Mouse (Mus musculus): ENCODE results near the gene Adk.
A peak's percentile ranks its signal among the peaks of the same experiment; 100 is the strongest.

Gene Adk

DNA sequence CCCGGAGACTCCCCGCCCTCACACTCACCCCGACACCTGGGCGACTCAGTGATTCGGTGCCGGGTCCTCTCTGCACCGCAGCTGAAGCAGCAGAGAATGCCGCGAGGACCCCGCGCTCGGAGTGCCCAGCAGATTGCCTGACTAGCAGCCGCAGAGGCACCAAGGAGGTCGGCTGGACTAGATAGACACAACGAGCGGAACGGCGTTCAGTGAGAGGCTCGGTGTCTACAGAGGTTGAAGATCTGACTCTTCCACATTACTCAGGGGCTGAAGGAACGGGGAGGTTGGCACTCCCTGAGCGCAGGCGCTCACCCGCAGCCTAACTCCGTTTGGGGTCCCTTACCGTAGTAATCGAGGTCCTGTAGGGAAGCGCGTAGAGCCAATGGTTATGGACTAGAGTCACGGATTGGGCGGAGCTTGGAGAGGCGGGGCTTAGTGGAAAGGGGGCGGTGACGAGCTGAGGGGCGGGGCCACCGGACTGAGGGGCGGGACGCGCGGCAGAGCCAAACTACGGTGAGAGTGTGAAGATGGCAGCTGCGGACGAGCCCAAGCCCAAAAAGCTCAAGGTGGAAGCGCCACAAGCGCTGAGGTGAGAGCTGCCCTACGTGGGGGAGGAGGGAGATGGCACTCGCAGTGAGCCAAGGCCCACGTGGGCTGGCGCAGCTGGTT is at the start of gene Adk, which contains the start of gene Ap3m1:
Gene Adk, plus strand, starts transcription at position 463 of the 669 bp plus-strand sequence.
Gene Ap3m1, minus strand, starts transcription at position 397 of the 669 bp plus-strand sequence.
- peak; percentile 95 for DNase-seq (ENCODE audit: low read depth, low spot score)

DNA sequence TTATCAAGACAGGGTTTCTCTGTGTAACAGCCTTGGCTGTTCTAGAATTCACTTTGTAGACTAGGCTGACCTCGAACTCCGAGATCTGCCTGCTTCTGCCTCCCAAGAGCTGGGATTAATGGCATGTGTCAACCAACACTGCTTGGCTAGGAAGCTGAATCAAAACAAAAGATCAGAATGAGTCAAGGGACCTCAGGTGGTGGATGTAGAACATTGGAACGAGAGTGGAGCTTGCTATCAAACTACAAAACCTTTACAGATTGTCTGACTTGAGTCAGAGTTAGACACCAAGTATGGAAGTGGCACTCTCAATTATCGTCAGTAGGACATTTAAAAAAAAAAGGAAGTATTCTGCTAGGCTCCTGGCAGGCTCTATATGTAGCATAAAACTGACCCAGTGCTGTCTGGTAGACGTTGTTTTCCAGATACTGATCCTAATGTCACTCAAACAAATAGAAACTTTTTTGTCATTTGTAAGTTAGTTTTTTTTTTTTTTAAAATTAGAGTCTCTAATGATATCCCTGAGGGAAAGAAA is 38.5 kb upstream of the Adk start:
- no peak for DNase-seq (ENCODE audit: low read depth, low spot score)

DNA sequence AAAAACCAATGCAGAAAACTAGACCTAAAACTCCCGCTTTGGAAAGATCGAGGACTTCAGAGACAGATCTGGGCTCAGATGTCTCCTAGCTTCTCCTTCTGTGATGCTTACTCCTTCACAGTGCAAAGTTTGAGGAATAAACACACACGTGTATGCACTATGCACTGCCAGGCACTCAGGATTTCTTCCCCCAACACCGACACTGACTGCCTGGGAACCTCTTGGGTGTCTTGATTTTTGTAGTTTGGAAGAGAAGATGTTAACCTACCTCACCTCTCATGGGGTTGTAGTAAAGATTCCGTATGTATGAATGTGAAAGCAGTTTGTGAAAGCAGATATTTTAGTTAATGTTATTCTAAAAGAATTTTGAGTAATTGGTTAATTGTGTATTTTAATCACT is 34.5 kb upstream of the Adk start:
- DNase-seq (ENCODE audit: low read depth, low spot score): no peak

DNA sequence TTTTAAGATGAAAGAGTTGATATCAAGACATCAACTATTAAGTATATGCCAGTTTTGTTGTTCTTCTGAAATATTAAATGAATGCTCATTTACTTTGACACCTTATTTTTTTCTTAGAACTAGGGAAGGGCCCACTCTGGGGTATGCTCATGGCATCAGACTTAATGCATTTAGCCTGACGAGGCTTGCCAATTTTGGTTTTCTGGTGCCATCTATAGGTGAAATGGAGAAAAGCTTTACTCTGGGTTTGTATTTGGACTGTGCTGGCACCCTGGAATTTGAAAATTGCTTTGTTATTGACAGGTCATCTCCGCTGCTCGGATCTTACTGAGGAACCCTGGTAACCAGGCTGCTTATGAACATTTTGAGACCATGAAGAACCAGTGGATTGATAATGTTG is 33.4 kb upstream of the Adk start:
- peak; percentile 20 for DNase-seq (ENCODE audit: low read depth, low spot score)

DNA sequence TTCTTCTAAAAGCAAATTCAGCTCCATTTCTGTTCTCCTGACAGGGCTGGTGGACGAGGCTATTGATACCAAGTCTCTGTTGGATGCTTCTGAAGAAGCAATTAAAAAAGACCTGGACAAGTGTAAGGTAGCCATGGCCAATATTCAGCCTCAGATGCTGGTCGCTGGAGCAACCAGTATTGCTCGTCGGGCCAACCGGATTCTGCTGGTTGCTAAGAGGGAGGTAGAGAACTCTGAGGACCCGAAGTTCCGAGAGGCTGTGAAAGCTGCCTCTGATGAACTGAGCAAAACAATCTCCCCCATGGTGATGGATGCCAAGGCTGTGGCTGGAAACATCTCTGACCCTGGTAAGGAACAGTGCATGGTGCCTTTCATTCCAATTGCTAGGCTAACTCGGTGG is 31.9 kb upstream of the Adk start:
- DNase-seq (ENCODE audit: low read depth, low spot score): no peak

DNA sequence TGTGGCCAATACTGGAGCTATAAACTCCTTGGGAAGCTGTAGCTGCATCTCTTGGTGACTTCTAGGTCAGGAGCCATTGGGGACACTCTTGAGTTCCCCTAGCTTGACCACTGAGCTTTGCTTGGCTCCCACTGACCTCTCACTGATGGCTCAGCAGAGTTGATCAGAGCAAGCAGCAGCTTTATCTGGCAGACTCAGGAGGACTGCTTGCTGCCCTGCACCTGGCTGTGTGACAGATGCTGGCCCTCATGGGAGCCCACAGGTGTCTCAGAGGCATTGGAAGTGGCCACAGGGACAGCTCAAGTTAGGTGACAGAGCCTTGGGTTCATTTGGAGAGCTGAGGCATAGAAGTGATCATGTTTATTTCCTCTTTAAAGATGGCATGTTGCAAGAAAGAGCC is 24.8 kb upstream of the Adk start:
- DNase-seq (ENCODE audit: low read depth, low spot score): no peak

DNA sequence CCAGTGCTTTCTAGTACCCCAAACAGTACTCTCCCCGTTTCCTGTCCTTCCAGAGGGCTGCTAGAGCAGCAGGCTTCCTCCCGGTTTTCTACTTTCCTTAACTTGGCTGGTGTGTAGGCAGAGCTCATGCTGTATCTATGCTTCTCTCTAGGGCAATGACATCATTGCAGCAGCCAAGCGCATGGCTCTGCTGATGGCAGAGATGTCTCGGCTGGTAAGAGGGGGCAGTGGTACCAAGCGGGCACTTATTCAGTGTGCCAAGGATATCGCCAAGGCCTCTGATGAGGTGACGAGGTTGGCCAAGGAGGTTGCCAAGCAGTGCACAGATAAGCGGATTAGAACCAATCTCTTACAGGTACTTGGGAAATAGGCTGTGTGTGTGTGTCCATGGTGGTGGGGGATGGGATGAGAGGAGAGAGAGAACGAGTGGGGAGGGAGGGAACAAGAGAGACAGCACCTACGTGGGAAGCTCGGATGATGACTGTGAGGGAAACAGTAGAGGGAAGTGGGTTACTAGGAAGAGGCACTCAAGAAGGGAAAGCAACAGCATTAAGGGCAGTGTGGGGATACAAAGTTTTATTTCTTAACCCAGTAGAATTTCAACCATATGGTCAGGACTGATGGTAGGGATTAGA is 23.2 kb upstream of the Adk start:
- no peak for DNase-seq (ENCODE audit: low read depth, low spot score)

DNA sequence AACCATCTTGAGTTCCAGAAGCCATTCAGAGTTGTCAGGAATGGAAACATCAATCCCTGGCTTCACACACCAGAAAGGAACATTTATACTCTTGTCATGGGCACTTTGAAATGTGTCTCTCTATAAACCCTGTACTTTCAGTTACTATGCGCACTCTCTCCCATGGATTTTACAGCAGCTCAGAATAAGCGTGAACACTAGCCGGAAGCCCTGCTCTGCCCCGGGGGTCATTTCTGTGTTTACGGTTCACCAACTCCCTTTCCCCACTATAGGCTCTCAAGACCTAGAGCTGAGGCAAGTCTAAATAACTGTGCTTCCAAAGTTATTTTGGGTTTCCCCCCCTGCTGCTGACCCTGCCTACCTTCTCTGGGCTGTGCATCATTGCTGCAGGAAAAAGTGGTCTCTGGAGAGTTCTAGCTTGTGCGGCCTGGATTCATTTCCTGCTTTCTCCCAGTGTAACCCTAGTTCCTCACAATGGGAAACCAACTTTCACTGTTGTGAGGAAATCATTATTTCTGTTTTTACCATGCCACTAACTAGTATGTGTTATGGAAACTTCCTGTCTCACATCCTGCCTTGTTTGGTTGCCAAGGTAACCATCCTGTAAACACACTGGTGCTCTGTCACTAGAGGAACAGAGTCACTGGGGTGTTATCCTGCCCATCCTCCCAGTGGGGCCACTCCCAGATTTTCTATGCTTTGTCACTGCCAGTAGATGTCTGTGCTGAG is 20.4 kb upstream of the Adk start:
- peak; percentile 47 for DNase-seq (ENCODE audit: low read depth, low spot score)

DNA sequence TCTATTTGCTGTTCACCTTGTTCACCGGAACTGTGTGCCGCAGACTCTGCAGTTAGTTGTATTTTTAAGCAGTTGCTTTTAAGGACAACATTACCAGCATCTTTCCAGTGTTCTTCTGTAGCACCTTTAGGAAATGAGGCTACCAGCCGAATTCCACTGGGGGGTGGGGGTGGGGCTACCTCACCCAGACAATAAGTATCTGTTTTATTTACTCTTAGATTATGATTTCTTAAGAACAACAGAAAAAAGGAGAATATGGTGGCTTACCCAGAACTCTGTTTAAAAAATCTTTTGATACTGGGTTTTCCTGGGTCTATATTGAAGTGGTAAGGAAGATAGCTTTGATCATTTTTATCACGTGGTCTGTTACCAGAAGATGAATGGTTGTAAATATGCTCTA is 18.1 kb upstream of the Adk start:
- DNase-seq (ENCODE audit: low read depth, low spot score): no peak

DNA sequence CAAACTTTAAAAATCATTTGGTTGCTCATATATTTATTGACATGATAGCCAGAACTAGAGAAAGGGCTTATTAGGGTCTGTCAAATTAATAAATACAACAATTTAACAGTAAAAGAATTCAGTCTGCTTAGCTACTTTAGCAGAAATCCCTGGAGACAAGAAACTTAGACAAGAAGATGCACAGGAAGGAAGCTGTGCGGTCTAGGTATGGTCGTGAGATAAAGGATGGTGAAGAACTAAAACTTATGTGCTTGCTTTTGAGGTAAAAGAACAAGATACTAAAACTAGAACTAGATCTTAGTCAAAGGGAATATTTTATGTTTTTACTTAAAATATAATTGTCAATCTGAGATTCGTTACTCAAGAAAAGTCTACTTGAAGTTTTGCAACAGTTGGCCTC is 17.6 kb upstream of the Adk start:
- DNase-seq (ENCODE audit: low read depth, low spot score): no peak

DNA sequence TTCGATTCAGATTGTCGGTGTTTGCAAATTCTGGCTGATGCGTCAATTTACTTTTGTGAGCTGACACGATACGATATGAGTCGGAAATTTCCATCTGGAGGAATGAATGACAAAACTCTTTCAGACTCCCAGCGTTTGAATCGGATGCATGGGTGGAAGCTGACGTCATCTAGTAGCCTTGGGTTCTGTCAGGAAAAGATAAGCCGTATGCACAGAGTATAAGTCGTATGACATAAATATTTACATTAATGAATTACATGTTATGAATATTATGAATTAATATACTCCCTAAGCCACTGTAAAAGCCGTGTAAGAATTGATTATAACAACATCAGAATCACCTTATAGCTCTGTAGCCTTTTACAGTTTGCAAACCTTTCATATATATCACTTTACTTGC is 13.3 kb upstream of the Adk start:
- no peak for DNase-seq (ENCODE audit: low read depth, low spot score)

DNA sequence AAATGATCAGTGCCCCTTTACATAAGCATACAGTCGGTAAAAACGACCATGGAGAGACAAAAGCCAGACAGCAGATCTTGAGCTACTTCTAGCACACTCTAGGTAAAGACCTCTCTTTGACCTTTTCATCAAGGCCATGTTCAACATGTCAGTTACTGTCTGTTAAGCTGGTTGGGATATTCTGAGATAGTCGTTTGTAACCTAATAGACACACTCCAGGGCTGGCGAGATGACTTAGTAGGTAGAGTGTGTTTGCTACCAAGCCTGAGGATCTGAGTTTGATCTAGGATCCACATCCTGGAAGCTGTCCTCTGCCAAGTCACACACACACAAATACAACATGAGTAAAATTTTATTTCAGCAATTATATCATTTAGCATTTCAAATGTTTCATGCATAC is 12.8 kb upstream of the Adk start:
- DNase-seq (ENCODE audit: low read depth, low spot score): no peak

DNA sequence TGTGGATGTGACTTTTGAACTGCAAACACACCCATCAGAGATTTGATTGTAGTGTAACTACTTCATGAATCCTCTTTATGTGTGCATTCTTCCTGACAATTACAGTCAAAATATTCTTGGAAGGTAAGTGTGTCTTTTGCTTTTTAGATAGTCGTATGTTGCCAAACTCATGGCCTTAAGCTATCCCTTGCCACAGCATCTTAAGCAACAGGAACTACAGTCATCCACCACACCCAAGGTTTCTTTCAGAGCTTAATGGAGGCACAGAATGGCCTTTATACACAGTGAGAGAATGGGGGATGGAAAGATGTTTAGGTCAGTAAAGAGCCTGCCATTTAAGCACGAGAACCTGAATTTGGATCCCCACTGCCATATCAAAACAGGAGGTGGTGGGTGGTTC is 4.5 kb upstream of the Adk start:
- no peak for DNase-seq (ENCODE audit: low read depth, low spot score)

DNA sequence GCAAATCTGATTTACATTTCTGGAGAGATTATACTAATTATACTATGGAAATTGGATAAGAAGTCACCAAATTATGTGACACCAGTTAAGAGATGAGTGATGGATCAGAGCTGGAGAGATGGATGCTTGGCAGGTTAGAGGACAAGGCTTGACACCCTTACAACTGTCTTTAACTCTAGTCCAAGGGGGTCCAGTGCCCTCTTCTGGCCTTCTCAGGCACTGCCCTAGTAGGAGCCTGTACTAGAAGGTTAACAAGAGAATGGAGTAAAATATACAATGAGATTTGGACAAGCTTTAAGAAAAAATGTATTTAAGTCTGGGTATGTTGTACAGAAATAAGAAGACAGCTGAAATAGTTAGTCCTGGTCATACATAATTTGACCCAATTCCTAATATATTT is 3.5 kb upstream of the Adk start:
- DNase-seq (ENCODE audit: low read depth, low spot score): no peak

DNA sequence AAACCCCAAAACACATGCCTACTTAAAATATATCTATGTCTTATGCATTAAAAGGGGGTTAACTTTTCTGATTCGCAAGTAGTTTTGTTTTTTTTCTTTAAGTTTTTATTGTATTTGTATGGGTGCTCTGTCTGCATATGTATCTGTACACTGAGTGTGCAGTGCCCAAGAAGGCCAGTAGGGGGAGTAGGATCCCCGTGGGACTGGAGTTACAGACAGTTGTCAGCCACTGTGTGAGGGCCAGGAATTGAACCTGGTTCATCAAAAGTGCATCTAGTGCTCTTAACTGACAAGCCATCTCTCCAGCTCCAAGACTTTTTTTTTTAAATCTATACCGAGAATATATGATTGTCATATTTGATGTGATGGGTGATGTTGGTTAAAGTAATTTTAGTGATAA is 1.6 kb upstream of the Adk start:
- DNase-seq (ENCODE audit: low read depth, low spot score): peak; percentile 56

DNA sequence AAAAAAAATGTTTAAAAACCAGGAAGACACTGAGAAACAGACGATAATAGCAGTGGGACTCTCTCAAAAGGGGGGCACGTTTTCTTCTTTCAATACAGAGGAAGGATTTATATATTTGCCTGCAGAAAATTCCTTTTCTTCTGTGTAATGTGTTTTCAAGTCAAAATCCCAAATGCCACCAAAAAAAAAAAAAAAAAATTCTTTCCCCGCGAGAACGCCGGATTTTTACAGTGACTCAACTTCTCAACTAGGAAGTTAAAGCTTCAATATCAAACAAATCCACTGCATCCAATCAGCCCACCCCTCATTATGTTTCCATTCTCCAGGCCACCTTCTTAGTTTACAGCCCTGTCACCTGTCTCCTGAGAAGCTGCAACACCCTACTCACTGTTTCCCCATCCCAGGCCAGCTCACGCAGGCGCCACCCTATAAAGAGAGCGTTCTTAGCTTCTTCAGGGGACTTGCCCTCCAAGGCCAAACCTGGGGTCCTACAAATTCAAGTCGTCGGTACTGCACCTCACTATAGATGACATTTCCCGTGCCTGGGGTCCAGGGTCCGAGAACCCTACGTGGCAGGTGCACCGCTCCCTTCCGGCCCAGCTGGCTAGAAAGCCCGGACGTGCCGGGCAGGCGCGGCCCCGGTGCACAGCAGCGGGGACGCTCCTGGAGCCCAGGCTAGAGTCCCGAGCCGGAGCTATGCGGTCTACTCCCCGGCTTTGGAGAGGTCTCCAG is 828 bp upstream of the Adk start:
- no peak for DNase-seq (ENCODE audit: low read depth, low spot score)

DNA sequence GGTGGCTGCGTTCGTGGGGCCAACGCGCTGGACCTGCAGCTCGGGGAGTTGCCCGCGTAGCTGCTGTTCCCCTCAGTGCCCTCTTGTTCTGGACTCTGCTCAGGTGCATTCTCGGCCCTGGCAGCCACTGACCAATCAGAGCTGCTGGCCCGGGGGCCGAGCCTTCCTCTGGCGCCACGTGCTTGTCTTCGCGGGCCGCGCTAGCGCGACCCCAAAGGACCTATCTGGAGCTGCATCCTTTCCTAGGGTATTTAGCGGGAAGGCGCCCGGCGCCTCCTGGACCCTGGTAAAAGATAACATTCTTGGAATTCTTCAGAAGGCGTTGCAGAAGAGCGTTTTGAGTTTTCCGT is 382 bp downstream of the Adk start:
- DNase-seq (ENCODE audit: low read depth, low spot score): no peak

DNA sequence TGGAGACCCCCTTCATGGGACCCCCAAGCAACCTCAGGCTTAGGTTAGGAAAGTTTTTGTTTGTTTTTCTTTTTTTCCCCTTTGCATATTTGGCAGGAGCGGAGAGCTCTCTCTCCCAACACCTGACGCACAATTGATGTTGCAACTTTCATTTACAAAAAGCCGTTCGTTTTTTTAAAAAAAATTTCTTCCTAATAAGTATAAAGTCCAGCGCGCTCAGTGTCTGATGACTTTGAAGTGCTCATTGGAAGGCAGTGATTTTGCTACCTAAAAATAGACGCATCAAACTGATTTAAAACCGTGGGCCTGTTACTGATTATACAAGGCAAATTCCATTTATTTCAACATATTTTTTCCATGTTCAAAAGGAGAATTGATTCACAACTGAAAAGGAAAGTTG is 777 bp downstream of the Adk start:
- no peak for DNase-seq (ENCODE audit: low read depth, low spot score)

DNA sequence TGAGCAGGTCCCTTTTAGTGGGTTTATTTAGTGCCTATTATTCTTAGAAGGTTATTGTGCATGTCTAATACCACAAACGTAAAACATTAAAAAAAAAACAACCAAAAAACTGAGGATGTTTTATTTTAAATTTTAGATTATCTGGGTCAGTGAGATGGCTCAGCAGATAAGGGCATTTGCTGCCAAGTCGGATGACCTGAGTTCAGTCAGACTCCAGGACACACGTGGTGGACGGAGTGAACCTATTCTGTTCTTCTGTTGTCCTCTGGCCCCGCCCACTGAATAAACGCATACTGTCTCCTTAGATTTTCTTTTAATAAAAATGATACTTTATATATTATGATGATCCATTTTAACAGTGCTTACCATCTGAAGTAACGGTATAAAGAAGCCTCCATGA is 1.2 kb downstream of the Adk start:
- DNase-seq (ENCODE audit: low read depth, low spot score): no peak

DNA sequence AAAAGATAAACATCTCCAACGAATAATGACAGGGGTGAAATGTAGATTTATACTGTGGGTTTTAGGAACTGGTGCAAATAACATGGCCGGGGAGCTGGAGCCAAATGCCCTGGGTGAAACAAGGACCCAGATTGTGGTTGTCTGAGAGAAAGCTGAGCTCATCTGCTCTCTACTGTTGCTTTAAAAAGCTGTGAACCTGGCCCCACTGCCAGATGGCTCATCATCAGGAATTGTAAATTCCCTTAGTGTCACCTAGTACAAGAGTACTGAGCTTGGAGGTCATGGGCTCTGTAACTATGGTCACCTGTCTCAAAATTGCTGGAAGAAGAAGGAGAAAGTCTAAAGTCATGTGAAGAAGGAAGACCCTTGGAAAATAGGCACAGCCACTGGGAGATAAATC is 6.6 kb downstream of the Adk start:
- DNase-seq (ENCODE audit: low read depth, low spot score): no peak

DNA sequence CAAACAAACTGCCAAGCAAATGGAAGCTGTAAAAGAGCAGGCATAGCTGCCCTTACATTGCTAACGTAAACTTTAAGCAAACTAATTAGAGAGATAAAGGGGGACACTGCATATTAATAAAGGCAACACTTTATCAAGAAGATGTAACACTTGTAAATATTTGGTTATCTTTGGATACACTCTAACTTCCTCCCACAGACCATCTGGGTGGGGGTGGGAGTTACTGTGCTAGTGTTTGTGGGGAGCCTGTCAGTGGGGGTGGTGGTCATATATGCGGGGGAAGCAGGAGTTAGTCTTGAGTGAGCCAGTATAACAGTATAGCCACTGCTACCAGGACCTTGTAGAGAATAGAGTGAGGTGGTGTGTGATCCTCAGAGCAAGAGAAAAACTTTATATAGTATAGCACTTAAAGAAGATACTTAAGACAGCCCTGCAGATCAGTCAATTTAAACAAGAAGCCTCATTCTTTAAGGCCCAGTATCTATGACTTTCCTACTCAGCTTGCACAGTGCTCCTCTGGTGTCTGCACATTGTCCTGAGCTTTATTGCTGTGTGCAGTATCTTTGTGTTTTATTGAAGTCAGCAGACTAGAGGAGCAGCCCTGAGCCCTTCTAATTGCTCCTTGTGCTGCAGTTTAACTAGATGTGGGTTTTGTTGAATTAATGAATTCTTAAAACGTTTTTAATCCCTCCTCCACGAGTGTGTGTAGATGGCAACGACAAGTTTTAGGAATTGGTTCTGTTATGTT is 10.6 kb downstream of the Adk start:
- no peak for DNase-seq (ENCODE audit: low read depth, low spot score)

DNA sequence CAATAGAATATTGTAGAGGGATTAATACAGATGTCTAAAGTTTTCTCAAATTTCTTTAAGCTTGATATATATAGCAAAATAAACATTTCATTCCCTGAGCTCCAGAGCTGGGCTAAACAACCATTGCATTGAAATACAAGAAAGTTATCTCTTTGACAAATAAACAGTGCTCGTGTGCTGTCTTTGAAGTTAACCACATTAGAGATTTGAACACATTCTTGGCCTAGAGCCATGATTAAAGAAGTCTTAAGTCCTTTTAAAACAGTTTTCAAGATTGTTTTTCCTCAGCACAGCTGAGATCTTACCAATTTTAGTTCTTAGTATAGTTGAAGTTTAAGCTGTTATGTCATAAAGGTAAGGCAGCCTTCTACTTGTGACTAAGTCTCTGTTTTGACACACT is 11.9 kb downstream of the Adk start:
- DNase-seq (ENCODE audit: low read depth, low spot score): no peak
